Mouse (Mus musculus) layer of hippocampus, adult 8-10 months (tissue): ENCODE results near the gene Farsa. TPM values are rescaled to one million over a fixed set of nuclear protein-coding genes. Genes with fewer than 3 reads are reported as not detected.
"Not testable (repeated sequence)": the region's sequence is repeated elsewhere in the genome, so short reads cannot be mapped to it uniquely, and the experiment has no call there.

ENCODE experiments used
- DNase-seq, 2 experiments: peaks; one replicate each; pipeline ENCODE4 v3.0.0; 2022; ENCODE audit warnings: low spot score in 2 of 2
- total RNA-seq, 4 experiments: library from RNA; stranded (reverse); gene quantifications; 2 replicates each; pipeline ENCODE4 v1.2.4; 2022

Gene Farsa
- total RNA-seq, 4 experiments from 2014 or later, result 47.2 to 54.8 (median 52.9) TPM

- DNase-seq, result no peak
Observed at GRCm38 (mm10) chr8:84873016-84873415, 16.2 kb downstream of the Farsa start.

DNA sequence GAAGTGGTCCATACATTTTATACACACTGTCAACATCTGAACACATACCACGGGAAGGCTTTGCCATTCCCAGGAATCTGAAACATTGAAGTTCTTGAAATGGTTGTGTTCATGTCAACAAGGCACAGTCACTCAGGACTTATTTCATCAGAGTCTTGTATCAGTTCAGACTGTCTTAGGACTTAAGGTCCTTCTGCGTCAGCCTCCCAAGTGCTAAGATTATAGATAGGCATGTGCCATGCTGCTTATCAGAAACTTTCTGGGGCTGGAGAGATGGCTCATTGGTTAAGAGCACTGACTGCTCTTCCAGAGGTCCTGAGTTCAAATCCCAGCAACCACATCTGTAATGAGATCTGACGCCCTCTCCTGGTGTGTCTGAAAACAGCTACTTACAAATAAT is 17.6 kb downstream of the Farsa start:
- no peak for DNase-seq

DNA sequence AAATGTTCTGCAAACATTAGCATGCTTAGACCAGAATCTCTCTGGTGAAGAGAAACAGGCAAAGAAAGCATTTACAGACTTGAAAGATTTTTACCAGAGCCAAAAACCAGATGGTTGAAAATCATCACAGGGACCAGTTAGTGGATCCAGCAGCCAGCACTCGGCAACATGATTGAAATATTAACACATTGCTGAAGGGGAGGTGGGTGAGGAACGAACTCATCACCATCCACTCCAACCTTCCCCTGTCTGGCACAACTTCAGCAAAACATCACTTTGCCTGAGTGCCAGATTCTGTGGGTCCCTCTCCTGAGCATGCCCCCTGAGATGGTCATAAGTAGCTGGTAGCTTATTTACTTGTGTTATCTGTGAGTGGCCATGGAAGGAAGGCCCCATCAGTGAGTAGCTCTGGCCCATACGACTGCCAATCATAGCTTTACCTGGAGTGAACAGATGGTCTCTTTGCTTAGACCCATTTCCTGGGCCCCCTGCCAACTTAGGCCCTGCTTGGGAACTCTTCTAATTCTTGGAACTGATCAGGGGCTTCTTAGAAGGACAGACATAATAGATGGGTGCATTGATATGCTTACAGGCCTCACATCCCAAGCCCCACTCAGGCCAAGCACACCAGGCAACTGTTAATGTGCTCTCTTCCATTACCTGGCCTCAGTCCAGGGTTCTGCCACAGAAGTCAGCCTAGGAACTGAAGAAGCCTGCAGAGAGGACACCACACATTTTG is 20.7 kb downstream of the Farsa start:
- DNase-seq, result no peak

DNA sequence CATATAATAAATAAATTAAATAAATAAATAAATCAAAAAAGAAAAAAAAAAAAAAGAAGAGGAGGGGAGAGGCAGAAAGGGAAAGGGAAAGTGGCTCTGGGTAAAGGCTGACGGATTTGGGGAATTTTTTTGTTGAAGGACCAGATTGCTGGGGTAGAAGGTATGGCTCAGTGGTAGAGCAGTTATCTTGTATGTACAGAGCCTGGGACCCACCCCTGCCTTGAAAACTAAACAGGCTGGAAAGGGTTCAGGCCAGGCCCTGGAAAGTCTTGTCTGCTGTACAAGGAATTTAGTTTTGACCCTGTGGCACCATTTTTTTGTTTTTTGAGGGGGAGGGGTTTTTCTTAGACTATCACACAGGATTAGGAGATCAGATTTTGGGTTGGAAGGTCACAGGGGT is 22.1 kb downstream of the Farsa start:
- no peak for DNase-seq

- no peak for DNase-seq
Observed at GRCm38 (mm10) chr8:84884728-84885127, 27.9 kb downstream of the Farsa start.

GRCm38 (mm10) chr8:84888280-84888679 is 31.5 kb downstream of the Farsa start:
- DNase-seq, result no peak

DNA sequence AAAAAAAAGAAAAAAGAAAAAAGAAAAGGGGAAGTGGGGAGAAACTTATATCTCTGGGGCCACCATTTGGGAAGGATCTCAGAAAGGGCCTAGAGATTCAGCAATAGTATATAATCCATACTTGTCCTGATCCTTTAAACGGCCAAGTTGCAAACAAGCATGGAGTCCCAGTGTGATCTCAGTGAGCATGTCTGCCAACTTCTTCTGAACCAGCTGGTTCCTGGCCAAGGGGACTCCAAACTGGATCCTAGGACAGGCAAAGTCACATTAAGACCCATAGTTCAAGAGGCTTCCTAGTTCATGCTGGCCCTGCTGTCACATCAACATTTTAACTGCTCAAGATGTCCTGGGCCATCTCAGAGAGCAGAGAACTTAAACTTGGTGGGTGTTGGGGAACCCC is 32.4 kb downstream of the Farsa start:
- DNase-seq, result no peak

GRCm38 (mm10) chr8:84892993-84893708 is 36.4 kb downstream of the Farsa start:
- DNase-seq, result no peak

GRCm38 (mm10) chr8:84893709-84894134 is 36.9 kb downstream of the Farsa start, which contains the start of gene Gcdh:
Gene Gcdh, minus strand, starts transcription at chr8:84893921.
- DNase-seq, result peak; percentile 92 to 93

DNA sequence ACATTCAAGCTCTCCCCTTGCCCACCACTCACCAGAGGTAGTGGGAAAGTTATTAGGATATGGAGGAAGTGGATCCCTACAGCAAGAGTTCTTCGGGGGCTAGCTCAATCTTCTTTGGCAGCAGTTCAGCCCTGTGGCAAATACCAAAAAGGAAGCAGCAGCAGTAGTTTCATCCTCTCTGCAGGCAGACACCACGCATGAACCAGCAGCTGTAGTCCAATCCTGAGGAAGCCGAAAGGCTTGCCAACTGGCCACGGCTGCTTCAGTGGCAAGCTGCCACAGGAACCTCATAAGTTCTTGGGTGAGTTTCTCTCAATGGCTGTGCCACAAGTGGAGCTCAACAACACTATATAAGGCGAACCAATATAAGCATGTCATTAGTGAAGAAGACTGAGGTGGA is 39.2 kb downstream of the Farsa start:
- no peak for DNase-seq

DNA sequence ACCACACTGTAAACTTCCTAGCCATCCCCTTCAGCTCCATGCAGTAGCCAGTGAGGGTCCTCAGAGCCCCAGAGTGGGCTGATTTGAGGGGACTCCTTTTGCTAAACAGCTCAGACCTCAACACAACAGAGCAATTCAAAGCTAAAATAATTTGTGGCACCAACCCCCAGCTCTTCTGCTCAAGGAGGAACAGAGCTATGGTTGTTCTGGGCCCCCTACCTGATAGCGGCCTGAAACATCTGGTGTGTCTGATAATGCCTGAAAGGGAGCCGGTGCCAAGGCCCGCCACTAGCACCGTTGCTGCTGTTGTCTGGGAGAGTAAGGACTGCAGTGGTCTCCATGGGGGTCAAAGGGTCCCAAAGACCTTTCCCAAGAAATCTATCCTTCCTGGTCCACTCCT is 44.3 kb downstream of the Farsa start:
- no peak for DNase-seq

GRCm38 (mm10) chr8:84901752-84902151 is 45.0 kb downstream of the Farsa start, which contains the start of gene Klf1:
Gene Klf1, plus strand, starts transcription at chr8:84901928.
- no peak for DNase-seq

- DNase-seq, result no peak
Observed at GRCm38 (mm10) chr8:84902367-84902919, 45.7 kb downstream of the Farsa start.

DNA sequence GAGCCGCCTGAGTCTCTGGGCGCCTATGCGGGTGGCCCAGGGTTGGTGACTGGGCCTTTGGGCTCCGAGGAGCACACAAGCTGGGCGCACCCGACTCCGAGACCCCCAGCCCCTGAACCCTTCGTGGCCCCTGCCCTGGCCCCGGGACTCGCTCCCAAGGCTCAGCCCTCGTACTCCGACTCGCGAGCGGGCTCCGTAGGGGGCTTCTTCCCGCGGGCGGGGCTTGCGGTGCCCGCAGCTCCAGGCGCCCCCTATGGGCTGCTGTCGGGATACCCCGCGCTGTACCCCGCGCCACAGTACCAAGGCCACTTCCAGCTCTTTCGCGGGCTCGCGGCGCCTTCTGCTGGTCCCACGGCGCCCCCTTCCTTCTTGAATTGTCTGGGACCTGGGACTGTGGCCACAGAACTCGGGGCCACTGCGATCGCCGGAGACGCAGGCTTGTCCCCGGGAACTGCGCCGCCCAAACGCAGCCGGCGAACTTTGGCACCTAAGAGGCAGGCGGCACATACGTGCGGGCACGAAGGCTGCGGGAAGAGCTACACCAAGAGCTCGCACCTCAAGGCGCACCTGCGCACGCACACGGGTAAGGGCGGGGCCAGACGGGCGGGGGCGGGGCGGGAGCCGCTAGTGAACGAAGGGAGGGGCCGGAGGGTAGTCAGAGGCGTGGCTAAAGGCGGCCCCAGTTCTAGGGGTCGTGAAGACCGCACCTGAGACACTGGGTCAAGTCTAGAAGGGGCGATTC is 46.3 kb downstream of the Farsa start:
- peak; percentile 80 to 94 for DNase-seq

DNA sequence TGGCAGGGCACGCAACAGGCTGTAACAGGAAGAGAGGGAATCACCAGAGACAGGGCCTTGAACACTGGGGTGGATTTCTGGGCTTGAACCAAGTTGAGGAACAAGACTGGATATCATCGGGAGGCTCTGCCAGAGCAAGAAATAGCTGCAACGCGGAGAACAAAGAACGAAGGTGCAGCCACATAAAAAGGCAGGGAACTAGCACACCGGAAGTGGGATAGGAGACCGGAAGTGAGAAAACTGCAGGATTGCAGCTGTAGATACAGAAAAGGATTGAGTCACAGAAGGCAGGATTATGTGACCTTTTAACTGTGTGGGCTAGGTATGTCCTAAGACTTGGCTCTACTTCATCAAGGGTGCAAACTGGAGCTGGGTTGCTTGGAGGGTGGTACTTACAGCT is 47.6 kb downstream of the Farsa start:
- no peak for DNase-seq

- no peak for DNase-seq
Observed at GRCm38 (mm10) chr8:84907037-84907436, 50.2 kb downstream of the Farsa start.

DNA sequence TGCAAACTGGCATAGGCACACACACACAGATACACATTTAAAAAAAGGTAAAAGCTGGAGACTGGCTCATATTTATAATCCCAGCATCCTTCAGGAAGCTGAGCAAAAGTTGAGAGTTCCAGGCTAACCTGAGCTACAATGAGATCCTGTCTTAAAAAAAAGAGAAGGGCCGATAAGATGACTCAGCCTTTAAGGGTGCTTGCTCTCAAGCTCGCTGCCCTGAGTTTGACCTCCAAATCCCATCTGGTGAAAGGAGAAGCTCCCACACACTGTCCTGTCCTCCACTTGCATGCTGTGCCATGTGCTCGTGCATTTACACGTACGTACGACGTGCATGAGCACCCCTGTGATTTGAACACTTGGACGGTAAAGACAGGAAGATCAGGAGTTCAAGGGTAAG is 50.7 kb downstream of the Farsa start:
- DNase-seq, result no peak

DNA sequence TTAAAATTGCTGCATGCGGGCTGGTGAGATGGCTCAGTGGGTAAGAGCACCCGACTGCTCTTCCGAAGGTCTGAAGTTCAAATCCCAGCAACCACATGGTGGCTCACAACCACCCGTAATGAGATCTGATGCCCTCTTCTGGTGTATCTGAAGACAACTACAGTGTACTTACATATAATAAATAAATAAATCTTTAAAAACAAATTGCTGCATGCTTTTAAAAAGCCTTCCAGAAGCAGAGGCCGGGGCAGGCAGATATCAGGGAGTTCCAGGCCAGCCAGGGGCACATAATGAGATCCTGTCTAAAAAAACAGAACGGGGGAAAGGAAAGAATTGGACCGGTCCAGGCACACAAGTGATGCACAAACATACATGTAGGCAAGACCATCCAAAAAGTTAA is 51.2 kb downstream of the Farsa start:
- not testable (repeated sequence) for DNase-seq

DNA sequence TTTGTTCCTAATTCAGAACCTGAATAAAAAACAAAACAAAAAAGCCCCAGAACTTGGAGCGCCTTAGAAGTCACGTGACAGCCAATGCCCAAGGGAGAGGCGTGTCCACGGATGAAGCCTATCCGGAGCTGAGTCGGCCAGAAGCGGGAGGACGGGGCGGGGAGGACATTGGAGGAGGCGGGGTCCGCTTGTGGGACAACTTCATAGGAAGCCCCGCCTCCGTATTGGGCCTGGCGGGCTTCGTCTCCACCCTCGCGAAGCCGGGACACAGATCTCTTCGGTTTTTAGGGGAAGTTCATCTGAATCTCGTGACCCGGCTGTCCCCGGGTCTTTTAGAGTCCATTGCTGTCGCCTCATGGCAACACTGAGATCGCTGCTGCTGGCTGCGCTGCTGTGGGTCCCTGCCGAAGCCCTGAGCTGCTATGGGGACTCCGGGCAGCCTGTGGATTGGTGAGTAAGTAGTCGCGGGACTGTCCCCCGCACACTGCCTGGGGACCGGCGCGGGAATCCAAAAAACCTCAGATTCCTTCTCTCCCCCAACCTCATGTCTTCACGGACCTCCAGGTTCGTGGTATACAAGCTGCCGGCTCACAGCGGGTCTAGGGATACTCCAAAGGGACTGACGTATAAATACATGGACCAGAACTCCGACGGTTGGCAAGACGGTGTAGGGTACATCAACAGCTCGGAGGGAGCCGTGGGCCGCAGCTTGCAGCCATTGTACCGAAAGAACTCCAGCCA is 51.8 kb downstream of the Farsa start, which contains the start of gene Dnase2a:
Gene Dnase2a (plus strand): TSS at position 140 of the 741 bp plus-strand sequence.
- DNase-seq, result peak; percentile 79 to 87

- DNase-seq, result no peak
Observed at GRCm38 (mm10) chr8:84909162-84909767, 52.5 kb downstream of the Farsa start.
